Mouse (Mus musculus) T-helper 17 cell (primary cell): ENCODE measurements around the gene Lipt1.

Experiments used
- in situ Hi-C, 2 experiments: fragments of 300-600 bp; cut with MboI, MseI; formaldehyde crosslinking; loops; 1 replicate in 1 of 2; 2 replicates in 1 of 2; pipeline ENCODE4 v1.15.1; 2025; ENCODE audit warnings: high pct_unique_total_duplicates in 2 of 2

Gene Lipt1

GRCm38 (mm10) chr1:37891400-37891799, 19.9 kb downstream of the Lipt1 start:
- in situ Hi-C loops, result no loop called here

- in situ Hi-C loops, result no loop called here
Observed at GRCm38 (mm10) chr1:37894606-37895005, 23.1 kb downstream of the Lipt1 start.

DNA sequence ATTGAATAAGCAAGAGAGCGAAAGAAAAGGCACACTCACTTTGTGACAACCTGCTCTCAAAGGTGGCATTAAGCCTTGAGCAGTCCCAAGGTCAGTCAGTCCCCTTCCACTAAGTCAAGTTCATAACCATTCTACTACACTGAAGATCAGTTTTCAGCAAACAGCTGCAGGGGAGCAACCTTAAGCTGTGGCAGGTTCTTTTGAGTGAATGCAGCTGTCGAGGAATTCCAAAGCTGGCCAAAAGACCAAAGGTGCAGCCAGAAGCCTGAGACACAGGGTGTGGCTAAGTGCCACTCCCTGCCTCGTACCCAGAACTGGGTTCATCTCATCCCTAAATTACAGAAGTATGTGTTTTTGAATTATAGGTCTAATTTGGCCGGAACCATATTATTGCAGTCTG, 28.3 kb downstream of the Lipt1 start:
- in situ Hi-C loops, result no loop called here

- in situ Hi-C loops, result no loop called here
Observed at GRCm38 (mm10) chr1:37900288-37900687, 28.8 kb downstream of the Lipt1 start.

DNA sequence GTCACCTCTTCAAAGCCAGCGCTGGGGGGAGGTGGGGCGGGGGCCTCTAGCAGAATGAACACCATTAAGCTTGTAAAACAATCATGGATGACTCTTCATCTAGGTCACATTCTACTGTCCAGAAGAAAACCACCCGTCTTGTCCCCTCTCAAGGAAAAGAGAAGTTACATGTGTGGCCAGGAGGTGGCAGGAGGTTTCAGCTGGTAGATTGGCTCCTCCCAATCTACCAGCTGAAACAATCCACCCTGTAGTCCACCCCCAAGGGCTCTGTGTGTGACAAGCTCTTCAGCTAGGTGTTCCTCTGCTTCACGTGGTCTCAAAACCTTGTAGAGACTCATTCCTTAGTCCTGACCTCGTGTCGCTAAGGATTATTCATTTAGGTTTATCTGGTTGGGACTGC, 31.6 kb downstream of the Lipt1 start:
- in situ Hi-C loops, result no loop called here

- in situ Hi-C loops, result no loop called here
Observed at GRCm38 (mm10) chr1:37912751-37913150, 41.2 kb downstream of the Lipt1 start.

GRCm38 (mm10) chr1:37916393-37916792, 44.9 kb downstream of the Lipt1 start, which contains the start of gene Lyg2:
Lyg2 (minus strand) TSS chr1:37916493.
- in situ Hi-C loops, result no loop called here

DNA sequence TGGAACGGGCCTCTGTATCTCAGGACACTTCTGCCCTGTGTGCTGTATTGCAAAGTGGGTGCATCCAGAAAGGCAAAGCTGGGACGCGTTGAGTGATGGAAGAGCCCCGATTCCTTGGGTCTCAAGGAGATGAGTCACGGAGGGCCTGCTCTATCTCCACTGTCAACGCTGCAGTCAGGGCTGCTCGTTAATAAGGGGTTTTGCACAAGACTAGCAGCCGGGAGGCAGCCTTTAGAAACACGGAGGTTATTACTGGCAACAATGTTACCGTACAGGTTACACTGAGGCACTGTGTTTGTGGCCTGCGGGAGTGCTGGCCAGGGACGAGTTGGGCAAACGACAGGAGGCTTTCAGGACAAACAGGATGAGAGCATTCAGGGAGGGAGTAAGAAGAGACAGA, 46.1 kb downstream of the Lipt1 start:
- in situ Hi-C loops, result no loop called here

- in situ Hi-C loops, result no loop called here
Observed at GRCm38 (mm10) chr1:37918096-37918495, 46.6 kb downstream of the Lipt1 start.

DNA sequence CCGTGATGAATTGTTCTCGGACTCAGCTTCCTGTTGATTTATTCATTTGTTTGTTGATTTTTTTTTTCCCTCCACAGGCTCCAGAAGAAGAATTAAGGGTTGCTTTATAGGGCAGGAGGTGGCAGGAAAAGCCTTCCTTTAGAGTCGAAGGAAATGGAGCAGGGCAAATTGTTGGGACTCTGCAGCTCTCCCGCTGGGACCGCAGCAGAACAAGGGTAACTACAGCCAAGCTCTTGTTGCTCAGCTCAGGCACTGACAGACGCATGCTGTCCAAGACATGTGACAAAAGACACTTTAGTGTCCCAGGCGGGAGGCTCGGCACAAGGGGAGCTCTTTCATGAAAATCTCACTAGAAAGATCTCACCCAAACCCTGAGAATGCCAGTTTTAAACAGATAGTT, 51.0 kb downstream of the Lipt1 start:
- in situ Hi-C loops, result no loop called here
